In the genomic region with DNA sequence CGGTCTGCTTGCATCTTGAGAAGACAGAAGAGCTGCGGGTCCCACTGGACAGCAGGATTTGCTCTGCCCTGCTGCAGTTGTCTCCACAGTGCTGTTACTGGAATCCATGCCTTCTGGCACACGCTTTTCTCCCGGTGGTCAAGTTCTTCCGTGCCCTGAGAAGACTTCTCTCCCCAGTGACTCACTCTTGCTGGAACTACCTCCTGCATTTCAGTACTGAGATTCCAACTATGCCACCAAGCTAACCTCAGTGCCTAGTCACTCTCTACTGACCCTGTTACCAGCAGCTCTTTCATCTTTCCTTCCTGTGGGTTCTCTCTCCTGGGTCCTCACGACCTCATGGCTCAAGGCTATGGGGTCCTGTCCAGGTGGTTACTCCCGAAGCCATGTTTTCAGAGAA, we compare ENCODE assay signal across 32 mouse cellular contexts. TPM values are rescaled to one million over a fixed set of nuclear protein-coding genes. Genes with fewer than 3 reads are reported as not detected.
DNase-seq lines count a peak whose midpoint lies in the region; ATAC-seq and TF ChIP-seq lines count a peak whose summit lies in the region.
"Had no signal": no experiment of that assay in that cellular context is flagged by ENCODE, and none has a peak within 500 bp of the region (broad histone marks: within the 10 kb centered on the region; RNA-seq: fewer than 3 reads in every experiment).

No protein-coding gene starts in this region.

- TF ChIP-seq CTCF in Patski (IDR thresholded peaks at IDR 0.05), result no peak
- no peak for TF ChIP-seq CTCF in cerebellum, adult 2 months (IDR thresholded peaks at IDR 0.05; ENCODE audit: borderline replicate concordance, insufficient read depth, low read depth, low read length)

- TF ChIP-seq POLR2A in cerebellum, adult 2 months (IDR thresholded peaks at IDR 0.05; ENCODE audit: borderline replicate concordance, insufficient read depth, low read length), result no peak

- ATAC-seq in Patski, result peak; percentile 76
- ATAC-seq: forebrain, embryonic 13.5 days; forebrain, embryonic 16.5 days; hindbrain, postnatal 0 days; inflammation-experienced regulatory T-cells, adult 6 months; intestine, embryonic 16.5 days had no signal

- no peaks in the 10 kb centered on the region for H3K27me3 ChIP-seq in Patski
- H3K27me3 ChIP-seq in cerebellum, adult 2 months (ENCODE audit: control insufficient read depth, insufficient read depth, low read length), result no peaks in the 10 kb centered on the region
- H3K27me3 ChIP-seq: CH12.LX; embryonic facial prominence, embryonic 13.5 days; forebrain, embryonic 13.5 days; heart, embryonic 13.5 days had no signal

- in situ Hi-C loops in Patski (cut with MboI; ENCODE audit: low pct_unique_long_range_greater_than_20kb), result no loop called here

- DNase-seq in 3134 (ENCODE audit: extremely low read depth, insufficient read length, low spot score) (peak; percentile 68), 416B (ENCODE audit: low read depth) (peak; percentile 82), Patski (ENCODE audit: low read depth, low spot score) (peak; percentile 38)
- DNase-seq in spleen, postnatal 10 days (ENCODE audit: low spot score in 2 of 2), result no peak
- no peak for DNase-seq in cerebellum, adult 2 months
- DNase-seq in layer of hippocampus, postnatal 25 days (ENCODE audit: extremely low spot score in 1 of 2, low spot score in 1 of 2), result no peak
- DNase-seq: adrenal gland, adult 2 months; adrenal gland, postnatal 14 days; B cell, adult 2 months; cerebellum, adult 11 months; cerebellum, adult 8-10 months; cerebellum, postnatal 10 days; cerebellum, postnatal 36 days; embryo, embryonic 11 days; gastrocnemius, postnatal 10 days; gastrocnemius, postnatal 36 days; heart, adult 2 months; heart, postnatal 14 days; heart, postnatal 4 days had no signal

- POLR2A ChIA-PET in Patski (lab: Charles Lee), result no interaction called here

- WGBS in cerebellum, adult 2 months, result 51% methylated on average over 7 of the region's 7 CpGs

- no peak overlapping the region for H3K4me3 ChIP-seq in cerebellum, adult 2 months (replicated peaks; ENCODE audit: insufficient read depth, low read depth, low read length)
- H3K4me3 ChIP-seq: embryonic facial prominence, embryonic 10.5 days; embryonic facial prominence, embryonic 13.5 days; erythroblast, embryonic 14.5 days; forebrain, embryonic 10.5 days; forebrain, embryonic 13.5 days; heart, adult 2 months; heart, embryonic 10.5 days; heart, embryonic 13.5 days had no signal

- H3K4me1 ChIP-seq in cerebellum, adult 2 months (ENCODE audit: control insufficient read depth, insufficient read depth, low read length), result no peaks in the 10 kb centered on the region
- H3K4me1 ChIP-seq: embryonic facial prominence, embryonic 13.5 days; forebrain, embryonic 10.5 days; forebrain, embryonic 13.5 days had no signal

- no peak overlapping the region for H3K27ac ChIP-seq in cerebellum, adult 2 months (ENCODE audit: insufficient read depth, low read length)
- H3K27ac ChIP-seq: embryonic facial prominence, embryonic 10.5 days; embryonic facial prominence, embryonic 13.5 days; forebrain, embryonic 10.5 days; forebrain, embryonic 13.5 days; heart, adult 2 months; heart, embryonic 10.5 days; heart, embryonic 13.5 days; hindbrain, embryonic 14.5 days; hindbrain, postnatal 0 days had no signal

- CTCF ChIA-PET in Patski (lab: Charles Lee), result interaction anchor here (1.3 to 1.5 kb wide), 2 partner anchors 17 to 37 kb away, joined by 3 read pairs; no protein-coding TSS in a partner anchor

RNA-seq across cellular contexts. Expression of gene Inpp5d, which starts 22.9 kb away (rescaled TPM):
- polyA plus RNA-seq in Patski (2021), result 0.30 TPM
- polyA plus RNA-seq in cerebellum, adult 2 months (2012; rRNA removed), result 4.7 and 5.6 TPM in 2 replicates
- total RNA-seq in layer of hippocampus, postnatal 25 days (2021), result 10 to 100 TPM; 13.4 to 13.8 TPM

Comparison
In these comparisons a context has a peak if more than half of its experiments do, and no peak if none do; other contexts are left out.
1. DNase-seq: peak in 3134 (single experiment), 416B (single experiment) and Patski (single experiment); none in spleen, postnatal 10 days (0 of 2), cerebellum, adult 2 months (0 of 2) and layer of hippocampus, postnatal 25 days (0 of 2).